Mouse (Mus musculus): ENCODE data around the gene Aldh16a1.
"Not testable (repeated sequence)": the region's sequence is repeated elsewhere in the genome, so short reads cannot be mapped to it uniquely, and the experiment has no call there.

Aldh16a1 gene

GRCm38 (mm10) chr7:45131850-45132249, 22.5 kb downstream of the Aldh16a1 start:
- TF ChIP-seq POU5F1 (IDR thresholded peaks at IDR 0.05; ENCODE audit: borderline replicate concordance, low read length), result no peak
- H3K27me3 ChIP-seq (ENCODE audit: insufficient read depth, low read length), result peaks cover 14% of the 10 kb centered on the region
- H3K4me1 ChIP-seq (replicated peaks; ENCODE audit: low read depth, low read length), result peaks cover 66% of the 10 kb centered on the region
- H3K36me3 ChIP-seq (ENCODE audit: insufficient read depth, low read length), result peaks cover 14% of the 10 kb centered on the region
- H3K4me3 ChIP-seq (replicated peaks; ENCODE audit: low read length), result peak overlapping the region; percentile 57
- no peaks in the 10 kb centered on the region for H3K9me3 ChIP-seq (ENCODE audit: low read length)

DNA sequence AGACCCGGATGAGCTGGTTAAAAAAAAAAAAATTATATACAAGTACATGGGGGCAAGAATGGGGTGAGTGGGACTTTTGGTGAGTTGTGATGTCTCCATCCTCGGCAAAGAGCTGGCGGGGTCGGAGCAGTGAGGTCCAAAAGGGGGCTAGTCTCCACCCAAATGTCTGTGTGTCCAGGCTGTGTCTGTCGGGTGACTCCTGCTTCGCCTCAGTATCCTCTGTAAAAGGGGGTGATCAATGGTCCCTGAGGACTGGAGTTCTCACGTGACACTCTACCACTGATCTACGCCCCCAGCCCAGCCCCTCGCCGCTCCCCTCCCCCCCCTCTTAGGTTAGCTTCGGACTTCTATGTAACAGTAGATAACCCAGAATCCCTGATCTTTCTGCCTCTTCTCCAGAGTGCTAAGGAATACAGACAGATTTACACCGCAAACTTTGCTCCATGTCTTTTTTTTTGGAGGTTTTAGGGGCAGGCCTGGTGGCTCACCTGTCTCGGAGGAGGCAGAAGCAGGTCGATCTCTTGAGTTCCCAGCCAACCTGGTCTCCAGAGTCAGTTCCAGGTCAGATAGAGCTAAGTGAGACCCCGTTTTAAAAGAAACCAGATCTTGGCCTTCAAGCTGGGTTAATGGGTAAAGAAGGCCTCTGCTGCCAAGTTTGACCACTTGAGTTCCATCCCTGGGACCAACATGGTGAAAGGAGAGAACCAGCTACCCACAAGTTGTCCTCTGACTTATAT, 24.4 kb downstream of the Aldh16a1 start:
- no peaks in the 10 kb centered on the region for H3K9me3 ChIP-seq (ENCODE audit: low read length)
- no peaks in the 10 kb centered on the region; the same call in 1 of the 2 replicates for H3K27me3 ChIP-seq (ENCODE audit: insufficient read depth, low read length)
- peaks cover 53% of the 10 kb centered on the region for H3K4me1 ChIP-seq (replicated peaks; ENCODE audit: low read depth, low read length)
- H3K36me3 ChIP-seq (ENCODE audit: insufficient read depth, low read length), result peaks cover 29% of the 10 kb centered on the region
- no peak for TF ChIP-seq CTCF (conservative IDR thresholded peaks at IDR 0.05; ENCODE audit: low read length)
- TF ChIP-seq POU5F1 (IDR thresholded peaks at IDR 0.05; ENCODE audit: borderline replicate concordance, low read length), result no peak
- TF ChIP-seq NANOG (IDR thresholded peaks at IDR 0.05; ENCODE audit: borderline replicate concordance, low read length), result no peak
- peak overlapping the region; percentile 92 for H3K4me3 ChIP-seq (replicated peaks; ENCODE audit: low read length)

DNA sequence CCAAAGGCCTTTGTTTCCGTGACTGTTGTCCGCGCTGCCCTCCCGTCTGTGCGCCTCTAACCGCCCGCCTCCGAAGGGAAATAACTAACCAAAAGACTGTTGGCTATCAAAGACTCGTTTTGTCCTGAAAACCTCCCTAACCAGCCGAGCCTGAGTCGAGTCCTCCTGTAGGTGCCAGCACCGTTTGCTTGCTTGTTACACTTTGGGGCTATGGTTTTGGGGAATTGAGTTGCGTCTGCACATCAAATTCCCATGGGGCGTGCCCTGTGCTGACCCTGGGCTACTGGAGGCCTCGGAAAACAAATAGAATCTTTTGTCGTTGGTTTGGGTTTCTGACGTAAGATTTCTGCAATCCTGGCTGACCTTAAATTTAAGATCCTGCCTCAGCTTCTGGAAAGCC, 25.1 kb downstream of the Aldh16a1 start:
- peaks cover 29% of the 10 kb centered on the region for H3K36me3 ChIP-seq (ENCODE audit: insufficient read depth, low read length)
- no peaks in the 10 kb centered on the region for H3K27me3 ChIP-seq (ENCODE audit: insufficient read depth, low read length)
- H3K4me3 ChIP-seq (replicated peaks; ENCODE audit: low read length), result peak overlapping the region; percentile 92
- peaks cover 46% of the 10 kb centered on the region for H3K4me1 ChIP-seq (replicated peaks; ENCODE audit: low read depth, low read length)
- TF ChIP-seq CTCF (conservative IDR thresholded peaks at IDR 0.05; ENCODE audit: low read length) (no peak), POU5F1 (IDR thresholded peaks at IDR 0.05; ENCODE audit: borderline replicate concordance, low read length) (no peak), NANOG (IDR thresholded peaks at IDR 0.05; ENCODE audit: borderline replicate concordance, low read length) (no peak)
- H3K9me3 ChIP-seq (ENCODE audit: low read length), result no peaks in the 10 kb centered on the region

- peak within 1 kb of the TSS; percentile 92 for H3K4me3 ChIP-seq (replicated peaks; ENCODE audit: low read length)
- peaks cover 29% of the 10 kb centered on the region for H3K36me3 ChIP-seq (ENCODE audit: insufficient read depth, low read length)
- TF ChIP-seq POU5F1 (IDR thresholded peaks at IDR 0.05; ENCODE audit: borderline replicate concordance, low read length) (no peak), CTCF (conservative IDR thresholded peaks at IDR 0.05; ENCODE audit: low read length) (peak; percentile 41)
- peaks cover 41% of the 10 kb centered on the region for H3K4me1 ChIP-seq (replicated peaks; ENCODE audit: low read depth, low read length)
- H3K9me3 ChIP-seq (ENCODE audit: low read length), result no peaks in the 10 kb centered on the region
- H3K27me3 ChIP-seq (ENCODE audit: insufficient read depth, low read length), result no peaks in the 10 kb centered on the region
Observed at GRCm38 (mm10) chr7:45128624-45129246, 25.6 kb downstream of the Aldh16a1 start, which contains the start of gene Rpl13a. Rpl13a (minus strand) TSS chr7:45128761.

GRCm38 (mm10) chr7:45127700-45128224, 26.6 kb downstream of the Aldh16a1 start:
- peaks cover 39% of the 10 kb centered on the region for H3K36me3 ChIP-seq (ENCODE audit: insufficient read depth, low read length)
- peak overlapping the region; percentile 92 for H3K4me3 ChIP-seq (replicated peaks; ENCODE audit: low read length)
- TF ChIP-seq POU5F1 (IDR thresholded peaks at IDR 0.05; ENCODE audit: borderline replicate concordance, low read length), result no peak
- no peak for TF ChIP-seq NANOG (IDR thresholded peaks at IDR 0.05; ENCODE audit: borderline replicate concordance, low read length)
- no peak for TF ChIP-seq CTCF (conservative IDR thresholded peaks at IDR 0.05; ENCODE audit: low read length)

DNA sequence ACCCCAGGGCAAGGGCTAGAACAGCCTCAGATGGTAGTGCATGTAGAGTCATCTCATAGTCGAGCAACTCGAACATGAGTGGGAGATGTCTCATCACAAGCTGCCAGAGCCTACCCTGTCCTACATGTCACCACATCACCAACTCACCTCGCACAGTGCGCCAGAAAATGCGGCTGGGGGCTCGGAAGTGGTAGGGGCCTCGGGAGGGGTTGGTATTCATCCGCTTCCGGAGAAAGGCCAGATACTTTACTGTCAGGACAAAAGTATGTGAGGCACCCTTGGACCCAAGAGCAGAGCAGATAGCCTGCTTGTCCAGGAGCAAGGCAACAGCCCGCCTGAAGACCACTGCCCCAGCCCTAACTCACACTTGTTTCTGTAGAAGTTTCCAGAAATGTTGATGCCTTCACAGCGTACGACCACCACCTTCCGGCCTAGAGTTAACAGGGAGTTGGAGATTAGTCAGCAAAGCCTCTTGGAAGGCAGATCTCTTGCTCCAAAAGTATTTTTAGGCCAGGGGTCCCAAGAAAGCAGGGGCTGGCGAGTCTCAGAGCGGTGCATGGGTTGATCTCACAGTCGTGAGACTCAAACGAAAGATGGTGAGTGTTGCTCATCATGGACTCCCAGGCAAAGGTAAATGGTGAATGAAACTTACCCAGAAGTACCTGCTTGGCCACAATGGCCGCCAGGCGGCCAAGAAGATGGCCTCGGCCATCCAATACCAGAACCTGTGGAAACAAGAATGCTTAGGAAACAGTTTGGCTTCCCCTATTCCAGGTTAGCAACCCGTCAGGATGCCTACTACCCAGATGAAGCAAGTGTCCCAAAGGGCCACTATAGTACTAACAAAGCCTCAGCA, 27.3 kb downstream of the Aldh16a1 start:
- Histone ChIP-seq H3K27me3 (ENCODE audit: insufficient read depth, low read length) (no peaks in the 10 kb centered on the region), H3K4me3 (replicated peaks; ENCODE audit: low read length) (peak overlapping the region; percentile 92), H3K4me1 (replicated peaks; ENCODE audit: low read depth, low read length) (peaks cover 32% of the 10 kb centered on the region), H3K36me3 (ENCODE audit: insufficient read depth, low read length) (peaks cover 45% of the 10 kb centered on the region), H3K9me3 (ENCODE audit: low read length) (no peaks in the 10 kb centered on the region)
- TF ChIP-seq CTCF (conservative IDR thresholded peaks at IDR 0.05; ENCODE audit: low read length) (peak; percentile 21; the same call in 1 of the 2 replicates), POU5F1 (IDR thresholded peaks at IDR 0.05; ENCODE audit: borderline replicate concordance, low read length) (no peak), NANOG (IDR thresholded peaks at IDR 0.05; ENCODE audit: borderline replicate concordance, low read length) (no peak)

More at GRCm38 (mm10) chr7:45127700-45128224, 26.6 kb downstream of the Aldh16a1 start:
- Histone ChIP-seq H3K9me3 (ENCODE audit: low read length) (no peaks in the 10 kb centered on the region), H3K27me3 (ENCODE audit: insufficient read depth, low read length) (no peaks in the 10 kb centered on the region), H3K4me1 (replicated peaks; ENCODE audit: low read depth, low read length) (peaks cover 33% of the 10 kb centered on the region)

- no peaks in the 10 kb centered on the region for H3K27me3 ChIP-seq (ENCODE audit: insufficient read depth, low read length)
- peak overlapping the region; percentile 92 for H3K4me3 ChIP-seq (replicated peaks; ENCODE audit: low read length)
- TF ChIP-seq POU5F1 (IDR thresholded peaks at IDR 0.05; ENCODE audit: borderline replicate concordance, low read length) (no peak), NANOG (IDR thresholded peaks at IDR 0.05; ENCODE audit: borderline replicate concordance, low read length) (no peak)
- H3K9me3 ChIP-seq (ENCODE audit: low read length), result no peaks in the 10 kb centered on the region
- H3K36me3 ChIP-seq (ENCODE audit: insufficient read depth, low read length), result peaks cover 53% of the 10 kb centered on the region
- H3K4me1 ChIP-seq (replicated peaks; ENCODE audit: low read depth, low read length), result peaks cover 32% of the 10 kb centered on the region
Observed at GRCm38 (mm10) chr7:45126147-45126843, 28.1 kb downstream of the Aldh16a1 start.

DNA sequence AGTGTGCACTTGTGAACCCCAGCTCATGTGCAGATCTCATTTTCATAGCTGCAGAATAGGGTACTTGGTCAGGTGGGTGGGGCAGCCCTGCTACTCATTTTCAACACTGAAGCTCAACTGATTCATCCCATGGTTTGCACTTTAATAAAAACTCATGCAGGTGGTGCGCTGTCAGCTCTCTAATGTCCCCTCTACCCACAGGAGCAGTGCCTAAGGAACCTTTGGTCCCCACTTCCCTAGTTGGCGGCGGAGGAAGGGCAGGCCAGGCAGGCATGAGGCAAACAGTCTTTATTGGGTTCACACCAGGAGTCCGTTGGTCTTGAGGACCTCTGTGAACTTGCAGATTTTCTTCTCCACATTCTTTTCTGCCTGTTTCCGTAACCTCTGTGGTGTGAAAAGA, 28.7 kb downstream of the Aldh16a1 start:
- H3K9me3 ChIP-seq (ENCODE audit: low read length); H3K27me3 ChIP-seq (ENCODE audit: insufficient read depth, low read length): not testable (repeated sequence)
- Histone ChIP-seq H3K36me3 (ENCODE audit: insufficient read depth, low read length) (peaks cover 60% of the 10 kb centered on the region), H3K4me1 (replicated peaks; ENCODE audit: low read depth, low read length) (peaks cover 32% of the 10 kb centered on the region), H3K4me3 (replicated peaks; ENCODE audit: low read length) (peak overlapping the region; percentile 92)

Data from E14TG2a.4 (cell line).